Mouse (Mus musculus) cerebellum, adult 11-12 months (tissue): ENCODE measurements at regions not wholly inside any gene's neighbourhood (a gene's known extent, or its start where the extent isn't known, plus 50 kb on each side); places are given as distances from the start of the nearest gene placed in this dataset.

Experiments
- DNase-seq: peaks from one replicate; pipeline ENCODE4 v3.0.0; 2022

DNA sequence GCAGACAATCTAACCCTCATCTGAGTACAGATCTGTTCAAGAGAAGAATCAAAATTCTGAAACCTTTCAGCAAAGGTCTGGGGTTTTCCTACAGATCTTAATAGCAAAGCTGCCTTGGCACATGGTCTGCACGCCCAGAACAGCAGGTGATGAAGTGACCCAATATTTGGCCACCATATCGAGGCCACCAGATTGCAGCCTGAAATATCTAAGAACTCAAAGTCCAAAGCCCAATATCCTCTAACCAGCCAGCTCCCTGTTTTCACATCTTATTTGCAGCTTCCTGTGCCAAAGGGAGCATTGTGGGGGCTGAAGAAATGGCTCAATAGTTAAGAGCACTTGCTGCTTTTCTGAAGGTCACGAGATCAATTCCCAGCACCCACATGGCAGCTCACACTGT lies 52.8 kb upstream of the Rgs7 start:
- DNase-seq: peak; percentile 80
